Mouse (Mus musculus) 3T3-L1 (cell line): ENCODE results near the gene Tln2.

ENCODE experiments used
- DNase-seq: peaks from one replicate; pipeline ENCODE4 v3.0.0-alpha.2; 2015; ENCODE audit warnings: low read depth, low spot score

Gene Tln2

DNA sequence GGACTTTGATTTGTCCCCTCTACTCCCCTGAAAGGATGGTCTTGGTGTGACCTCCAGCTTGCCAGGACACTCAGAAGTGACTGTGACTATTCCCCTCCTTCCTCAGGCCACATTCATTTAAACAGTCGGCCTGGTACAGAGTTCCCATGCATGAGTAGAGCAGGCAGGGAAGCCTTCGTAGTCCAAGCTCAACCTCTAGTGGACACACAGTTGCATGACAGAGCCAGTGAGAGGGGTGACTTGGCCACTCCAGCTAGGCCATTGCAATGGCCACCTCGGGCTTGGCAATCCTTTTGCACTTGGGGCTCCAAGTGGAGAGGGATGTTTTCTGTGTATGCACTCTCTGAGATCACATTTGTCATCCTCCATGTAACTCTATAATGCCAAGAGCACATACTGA, 285.2 kb downstream of the Tln2 start:
- peak; percentile 72 for DNase-seq

DNA sequence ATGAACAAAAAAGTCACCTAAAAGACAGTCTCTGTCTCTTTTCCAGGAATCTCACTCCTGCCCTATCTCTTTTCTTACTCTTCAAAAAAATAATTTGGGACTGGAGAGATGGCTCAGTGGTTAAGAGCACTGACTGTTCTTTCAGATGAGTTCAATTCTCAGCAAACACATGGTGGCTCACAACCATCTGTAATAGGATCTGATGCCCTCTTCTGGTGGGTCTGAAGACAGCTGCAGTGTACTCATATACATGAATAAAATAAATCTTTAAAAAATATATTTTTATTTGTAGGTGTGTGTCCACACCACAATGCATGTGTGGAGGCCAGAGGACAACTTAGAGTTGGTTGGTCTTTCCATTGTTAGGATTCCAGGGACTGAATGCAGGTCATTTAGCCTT, 286.1 kb downstream of the Tln2 start:
- DNase-seq = no peak

GRCm38 (mm10) chr9:67270734-67271133, 288.8 kb downstream of the Tln2 start:
- no peak for DNase-seq

DNA sequence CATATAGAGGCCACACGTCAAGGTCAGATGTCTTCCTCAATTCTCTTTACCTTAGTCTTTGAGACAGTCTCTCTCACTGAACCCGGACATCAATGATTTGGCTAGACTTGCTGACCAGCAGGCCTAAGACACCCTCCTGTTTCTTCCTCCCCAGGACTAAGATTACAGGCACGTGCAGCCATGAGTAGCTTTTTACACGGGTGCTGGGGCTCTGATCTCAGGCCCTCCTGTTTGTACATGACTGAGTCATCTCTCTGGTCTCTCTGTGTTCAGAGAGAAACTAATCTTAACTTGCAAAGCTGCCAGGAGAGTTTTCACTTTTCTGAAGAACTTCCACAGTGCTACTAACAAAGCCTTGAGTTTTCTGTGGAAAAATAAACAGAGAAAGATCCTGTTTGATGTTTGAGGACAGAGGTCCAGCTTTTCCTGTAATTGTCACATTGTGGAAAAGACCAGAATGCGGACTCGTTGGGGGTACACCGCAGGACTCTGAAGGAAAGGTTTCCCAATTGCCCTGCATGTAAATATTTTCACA, 289.4 kb downstream of the Tln2 start:
- DNase-seq = peak; percentile 45

GRCm38 (mm10) chr9:67267276-67267990, 292.1 kb downstream of the Tln2 start:
- no peak for DNase-seq

- DNase-seq = no peak
These were observed 294.0 kb downstream of the Tln2 start for GRCm38 (mm10) chr9:67265513-67265912.

GRCm38 (mm10) chr9:67264896-67265295, 294.6 kb downstream of the Tln2 start:
- peak; percentile 72 for DNase-seq

GRCm38 (mm10) chr9:67260835-67261599, 298.5 kb downstream of the Tln2 start:
- DNase-seq = no peak

GRCm38 (mm10) chr9:67250141-67250540, 309.4 kb downstream of the Tln2 start:
- no peak for DNase-seq

- DNase-seq = no peak
These were observed 312.0 kb downstream of the Tln2 start for GRCm38 (mm10) chr9:67247365-67247950.

DNA sequence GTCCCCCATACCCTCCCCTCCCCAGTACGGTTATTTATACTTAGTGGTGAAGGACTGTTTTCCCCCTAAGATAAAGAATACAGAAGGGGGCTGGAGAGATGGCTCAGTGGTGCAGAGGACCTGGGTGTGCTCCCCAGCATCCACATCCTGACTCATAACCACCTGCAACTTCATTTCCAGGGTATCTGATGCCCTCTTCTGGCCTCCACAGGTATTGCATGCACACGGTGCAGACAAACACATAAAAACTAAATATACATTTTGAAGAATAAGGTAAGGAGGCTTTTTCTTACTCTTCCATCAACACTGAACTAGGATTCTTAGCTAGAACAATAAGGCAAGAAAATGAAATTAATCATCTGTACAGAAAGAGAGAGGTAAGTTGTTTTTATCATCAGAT, 314.2 kb downstream of the Tln2 start:
- peak; percentile 20 for DNase-seq

GRCm38 (mm10) chr9:67241683-67242082, 317.8 kb downstream of the Tln2 start:
- DNase-seq = no peak

DNA sequence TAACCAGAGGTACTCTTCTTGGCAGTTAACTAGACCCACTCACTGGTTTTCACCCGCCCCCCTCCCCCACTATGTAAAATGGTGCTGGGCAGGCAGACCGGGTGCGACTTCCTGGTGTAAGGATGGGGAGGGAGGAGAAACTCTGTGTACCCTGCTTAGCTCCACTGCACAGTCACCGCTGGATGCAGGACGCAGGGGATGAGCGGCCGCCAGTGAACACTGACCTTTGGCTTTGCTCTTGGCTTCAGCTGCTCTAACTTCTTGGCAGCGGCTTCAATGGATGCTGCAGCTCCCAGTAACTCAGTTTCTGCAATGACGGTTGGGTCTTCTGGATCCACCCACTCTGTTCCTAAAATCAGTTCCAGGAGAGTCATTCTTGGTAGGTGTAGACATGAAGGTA, 319.0 kb downstream of the Tln2 start:
- DNase-seq = no peak

- DNase-seq = no peak
These were observed 322.5 kb downstream of the Tln2 start for GRCm38 (mm10) chr9:67236987-67237386.

DNA sequence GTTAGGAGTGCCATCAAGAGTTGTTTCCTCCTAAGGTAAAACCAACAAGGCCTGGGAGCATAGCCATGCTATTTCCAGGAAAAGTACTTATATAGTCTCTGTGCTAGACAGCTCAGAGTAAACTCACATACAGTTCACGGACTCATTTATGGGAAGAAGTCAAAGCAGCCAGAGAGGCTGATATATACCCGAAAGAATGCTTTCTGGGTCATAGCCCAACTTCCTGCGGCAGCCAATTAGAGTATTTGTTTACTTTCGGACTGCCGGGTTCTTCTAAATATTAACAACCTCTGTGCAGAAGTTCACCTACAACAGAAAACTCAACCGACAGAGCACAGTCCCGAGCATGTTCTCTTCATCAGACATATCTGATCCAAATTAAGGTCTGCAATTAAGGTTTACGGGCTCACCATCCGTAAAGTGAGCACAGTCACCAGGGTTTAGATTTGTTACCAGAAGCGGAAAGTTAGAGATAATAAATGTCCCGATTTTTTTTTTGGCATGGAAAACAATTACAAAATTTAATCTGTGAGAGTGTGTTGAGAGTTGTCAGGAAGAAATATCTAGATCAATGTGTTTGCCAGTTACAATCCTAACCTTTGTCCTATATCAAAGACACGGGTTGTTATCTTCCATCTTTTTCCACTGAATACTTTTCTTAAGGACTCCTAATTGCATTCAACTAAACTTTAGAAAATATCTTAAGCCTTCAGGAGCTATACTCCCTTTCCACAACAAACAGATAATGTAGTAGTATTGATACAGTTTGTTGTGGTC, 323.9 kb downstream of the Tln2 start:
- no peak for DNase-seq

- DNase-seq = peak; percentile 98
These were observed 330.5 kb downstream of the Tln2 start for GRCm38 (mm10) chr9:67229033-67229432.

- peak; percentile 54 for DNase-seq
These were observed 339.1 kb downstream of the Tln2 start for GRCm38 (mm10) chr9:67220388-67220787.

GRCm38 (mm10) chr9:67218001-67218400, 341.5 kb downstream of the Tln2 start:
- no peak for DNase-seq

DNA sequence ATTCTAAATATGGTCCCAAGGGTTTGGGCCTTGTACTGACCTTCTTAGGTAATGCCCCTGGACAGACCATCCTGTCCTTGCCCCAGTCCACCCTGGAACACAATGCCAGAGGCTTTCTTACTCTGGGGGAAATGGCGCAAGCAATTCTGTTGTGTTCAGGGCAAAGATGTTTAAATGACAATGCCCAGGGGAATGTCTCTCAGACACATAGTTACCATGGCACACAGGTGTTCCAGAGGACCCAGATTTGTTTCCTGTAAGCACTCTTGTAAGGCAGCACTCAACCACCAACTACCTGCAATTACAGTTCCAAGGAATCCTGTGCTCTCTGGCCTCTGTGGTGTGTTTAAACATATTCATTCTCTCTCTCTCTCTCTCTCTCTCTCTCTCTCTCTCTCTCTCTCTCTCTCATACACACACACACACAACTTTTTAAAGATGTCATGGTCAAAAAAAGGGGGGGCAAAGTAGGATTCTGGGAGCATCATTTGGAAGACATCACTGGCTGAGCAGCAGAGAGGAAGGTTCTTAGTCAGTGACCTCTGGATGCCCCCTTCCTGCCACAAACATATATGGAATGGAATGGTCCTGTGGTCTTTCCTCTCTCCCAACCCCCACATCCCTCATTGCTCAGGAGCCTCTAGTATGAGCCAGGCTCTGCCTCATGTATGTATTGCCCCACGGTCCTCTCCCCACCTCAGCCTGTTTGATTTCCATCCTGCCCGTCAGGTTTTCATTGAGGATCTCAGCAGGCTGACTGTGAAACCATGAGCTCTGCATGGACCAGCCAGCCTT, 345.1 kb downstream of the Tln2 start:
- DNase-seq = peak; percentile 87

GRCm38 (mm10) chr9:67213275-67213674, 346.2 kb downstream of the Tln2 start:
- peak; percentile 85 for DNase-seq

DNA sequence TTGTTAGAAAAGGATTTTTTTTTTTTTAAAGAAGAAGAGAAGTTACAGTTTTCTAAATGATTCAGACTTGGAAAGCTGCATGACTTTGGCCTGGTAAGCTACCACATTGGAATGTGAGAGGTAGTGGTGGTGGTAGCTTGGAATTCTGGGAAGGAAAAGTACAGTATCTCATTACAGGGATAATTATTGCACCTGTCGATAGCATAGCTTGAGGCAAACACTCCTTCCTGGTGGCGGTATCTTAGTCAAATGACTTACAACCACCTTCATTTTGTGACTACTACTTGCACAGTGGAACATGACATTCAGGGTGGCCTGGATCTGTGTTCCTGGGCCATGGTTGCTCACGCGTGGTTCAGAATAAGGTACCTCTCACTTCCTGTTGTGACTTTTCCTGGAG, 348.3 kb downstream of the Tln2 start:
- DNase-seq = peak; percentile 30
